ENCODE assay signal across 7 mouse cellular contexts in genomic region chr12:56414861-56415765, GRCm38 (mm10).
A peak's percentile ranks its signal among the peaks of the same experiment; 100 is the strongest.
DNase-seq lines count a peak whose midpoint lies in the region; ATAC-seq and TF ChIP-seq lines count a peak whose summit lies in the region.

No protein-coding gene starts in this region.

- no peaks in the 10 kb centered on the region for H3K9me3 ChIP-seq in hindbrain, postnatal 0 days (ENCODE audit: low read length)

- ATAC-seq in hindbrain, postnatal 0 days: peak; percentile 89

- WGBS in hindbrain, postnatal 0 days: 46% methylated on average over 8 of the region's 8 CpGs

- no peaks in the 10 kb centered on the region for H3K36me3 ChIP-seq in hindbrain, postnatal 0 days (ENCODE audit: insufficient read depth, low read length)

- H3K4me2 ChIP-seq in hindbrain, postnatal 0 days (ENCODE audit: low read depth, low read length): no peak overlapping the region

- no peak overlapping the region for H3K27ac ChIP-seq in hindbrain, postnatal 0 days

- no peak overlapping the region for H3K9ac ChIP-seq in hindbrain, postnatal 0 days (replicated peaks; ENCODE audit: low read length)

- H3K4me3 ChIP-seq in hindbrain, postnatal 0 days (ENCODE audit: low read length): no peak overlapping the region

- no peak for TF ChIP-seq CTCF in hindbrain, postnatal 0 days (IDR thresholded peaks at IDR 0.05; ENCODE audit: low read depth)

- DNase-seq in 3134 (ENCODE audit: extremely low read depth, insufficient read length, low spot score): peak; percentile 49
- peak; percentile 66 for DNase-seq in Muller cell, postnatal 12 days (ENCODE audit: inconsistent ontology term)
- peak; percentile 35 to 84 for DNase-seq in cerebellum, postnatal 4 days (ENCODE audit: low spot score in 2 of 2)
- DNase-seq in hindbrain, postnatal 0 days (ENCODE audit: low spot score): peak; percentile 82
- DNase-seq in lung, postnatal 10 days: peak; percentile 18
- DNase-seq in embryo, embryonic 10 days (ENCODE audit: low spot score): no peak
- DNase-seq in retina, postnatal 1 day: no peak

- H3K4me1 ChIP-seq in hindbrain, postnatal 0 days (ENCODE audit: insufficient read depth, low read length): no peaks in the 10 kb centered on the region

- no peaks in the 10 kb centered on the region for H3K27me3 ChIP-seq in hindbrain, postnatal 0 days (ENCODE audit: insufficient read depth, low read length)

Comparison
In these comparisons a context has a peak if more than half of its experiments do, and no peak if none do; other contexts are left out.
1. DNase-seq: peak in 3134 (single experiment), Muller cell, postnatal 12 days (single experiment), cerebellum, postnatal 4 days (2 of 2), hindbrain, postnatal 0 days (single experiment) and lung, postnatal 10 days (single experiment); none in embryo, embryonic 10 days (single experiment) and retina, postnatal 1 day (single experiment).